Mouse (Mus musculus) ES-E14 (cell line): Measurements from ENCODE around the gene Vmn2r105. TPM values are rescaled to one million over a fixed set of nuclear protein-coding genes. Genes with fewer than 3 reads are reported as not detected.

ENCODE experiments used
- DNase-seq: peaks from one replicate; pipeline ENCODE4 v3.0.0-alpha.2; 2013; ENCODE audit warnings: low read depth, low spot score
- H3K27ac ChIP-seq: 2 replicates; pipeline ENCODE4 v1.5.1; 2012; ENCODE audit warnings: low read depth, mild to moderate bottlenecking, low read length, moderate library complexity, mixed read lengths; ENCODE audit not compliant: poor library complexity, insufficient read depth, severe bottlenecking
- H3K36me3 ChIP-seq: 2 replicates; pipeline ENCODE4 v1.6.1; 2012; ENCODE audit warnings: mild to moderate bottlenecking, low read length, moderate library complexity, mixed read lengths; ENCODE audit not compliant: control insufficient read depth, poor library complexity, insufficient read depth, severe bottlenecking
- H3K4me1 ChIP-seq, 2 experiments: fragments of 150-350 bp in 1 of 2; sonication (generic) in 1 of 2; 2 replicates each; pipeline ENCODE4 v1.6.1; 2012; ENCODE audit warnings: low read length in 2 of 2, mild to moderate bottlenecking in 1 of 2, mixed read lengths in 1 of 2; ENCODE audit not compliant: control insufficient read depth in 2 of 2, insufficient read depth in 2 of 2, poor library complexity in 1 of 2
- H3K4me3 ChIP-seq, 2 experiments: fragments of 150-350 bp in 1 of 2; sonication (generic) in 1 of 2; 2 replicates each; pipeline ENCODE4 v1.5.1; 2012; ENCODE audit warnings: low read length in 2 of 2, low read depth in 1 of 2, mild to moderate bottlenecking in 1 of 2, mixed read lengths in 1 of 2; ENCODE audit not compliant: insufficient read depth in 1 of 2, poor library complexity in 1 of 2, severe bottlenecking in 1 of 2
- H3K9ac ChIP-seq: 2 replicates; pipeline ENCODE4 v1.6.1; 2012; ENCODE audit warnings: low read depth, mild to moderate bottlenecking, low read length, mixed read lengths; ENCODE audit not compliant: poor library complexity, insufficient read depth, severe bottlenecking
- H3K9me3 ChIP-seq: fragments of 150-350 bp; sonication (generic); 2 replicates; pipeline ENCODE4 v1.6.1; 2012; ENCODE audit warnings: low read depth, mild to moderate bottlenecking, low read length; ENCODE audit not compliant: control insufficient read depth, insufficient read depth
- CHD2 ChIP-seq: IDR thresholded peaks from 2 replicates; pipeline ENCODE4 v1.6.1; 2014; ENCODE audit warnings: mild to moderate bottlenecking, low read depth, low read length, inconsistent platforms
- HCFC1 ChIP-seq: IDR thresholded peaks from 2 replicates; pipeline ENCODE4 v1.6.1; 2012; ENCODE audit warnings: low read length, inconsistent platforms, borderline replicate concordance; ENCODE audit not compliant: insufficient read depth
- MAFK ChIP-seq: IDR thresholded peaks from 2 replicates; pipeline ENCODE4 v1.6.1; 2014; ENCODE audit warnings: mild to moderate bottlenecking, low read depth, low read length, inconsistent platforms; ENCODE audit not compliant: insufficient read depth
- ZC3H11A ChIP-seq: IDR thresholded peaks from 2 replicates; pipeline ENCODE4 v1.6.1; 2012; ENCODE audit warnings: low read depth, mild to moderate bottlenecking, inconsistent platforms, low read length, borderline replicate concordance
- ZNF384 ChIP-seq: IDR thresholded peaks from 2 replicates; pipeline ENCODE4 v1.6.1; 2012; ENCODE audit warnings: low read depth, low read length, inconsistent platforms
- in situ Hi-C, 2 experiments: fragments of 600-800 bp; cut with MboI; formaldehyde crosslinking; loops; one replicate each; pipeline ENCODE4 v1.15.1; 2025; ENCODE audit warnings: low sequenced_read_pairs in 2 of 2, inconsistent platforms in 1 of 2; ENCODE audit not compliant: unreplicated experiment in 2 of 2
- total RNA-seq: library from RNA; depleted of rRNA; stranded (reverse); fragments of 300-350 nt; gene quantifications from 2 replicates; pipeline ENCODE4 v1.2.3, GENCODE M21; 2012; rRNA removed

The Vmn2r105 gene
- not detected in 2 replicates for total RNA-seq

DNA sequence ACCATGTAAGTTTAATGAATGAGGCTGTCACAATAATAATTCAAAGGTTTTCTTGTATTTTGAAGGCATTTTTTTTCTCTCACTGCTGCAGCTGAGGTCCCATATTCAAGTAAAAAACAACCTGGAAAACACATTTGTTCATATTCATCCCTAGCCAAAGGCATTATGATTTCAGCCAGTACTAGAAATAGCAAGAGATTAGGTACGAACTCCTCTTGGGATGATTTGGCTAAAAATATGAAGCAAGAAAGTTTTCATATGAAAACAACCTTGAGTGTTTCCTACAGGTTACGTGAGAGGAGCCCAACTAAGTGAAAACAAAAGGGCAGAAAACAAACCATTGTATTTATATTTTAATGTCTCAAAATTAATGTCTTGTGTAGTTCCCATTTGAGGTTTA, at the start of gene Vmn2r105:
TSS of gene Vmn2r105 (minus strand) at position 101 of the 400 bp plus-strand sequence.
- Histone ChIP-seq H3K27ac (no peak within 1 kb of the TSS), H3K4me3 (no peak within 1 kb of the TSS), H3K4me1 (no peaks in the 10 kb centered on the region), H3K36me3 (no peaks in the 10 kb centered on the region), H3K9ac (no peak within 1 kb of the TSS), H3K9me3 (no peaks in the 10 kb centered on the region)
- no peak for TF ChIP-seq CHD2
- no peak for TF ChIP-seq ZNF384
- no peak for TF ChIP-seq HCFC1
- TF ChIP-seq ZC3H11A = no peak
- TF ChIP-seq MAFK = no peak
- in situ Hi-C loops = no loop called here
- no peak for DNase-seq

DNA sequence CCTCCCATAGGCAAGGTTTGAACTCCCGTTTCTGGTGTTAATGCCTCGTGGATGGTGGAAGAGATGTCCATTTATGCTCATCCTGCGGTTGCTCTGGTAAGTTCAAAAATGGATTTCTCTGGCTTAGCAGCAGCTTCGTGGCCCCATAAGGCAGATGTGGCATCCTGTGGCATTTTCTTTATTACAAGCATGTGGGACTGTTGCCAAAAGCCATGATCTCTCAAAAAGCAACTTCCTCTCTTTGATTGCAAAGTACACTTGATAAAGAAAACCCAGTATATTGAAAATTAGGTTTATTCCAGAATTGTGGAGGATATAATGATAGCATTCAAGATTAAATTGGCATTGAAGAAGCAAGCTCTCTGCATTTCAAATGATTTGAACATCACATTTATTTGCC, 20.7 kb upstream of the Vmn2r105 start:
- Histone ChIP-seq H3K27ac (no peak overlapping the region), H3K9ac (no peak overlapping the region), H3K36me3 (no peaks in the 10 kb centered on the region), H3K4me1 (no peaks in the 10 kb centered on the region), H3K4me3 (no peak overlapping the region), H3K9me3 (no peaks in the 10 kb centered on the region)
- TF ChIP-seq ZNF384 = no peak
- TF ChIP-seq ZC3H11A = no peak
- TF ChIP-seq HCFC1 = no peak
- no peak for TF ChIP-seq CHD2
- TF ChIP-seq MAFK = no peak
- in situ Hi-C loops = no loop called here
- DNase-seq = no peak

DNA sequence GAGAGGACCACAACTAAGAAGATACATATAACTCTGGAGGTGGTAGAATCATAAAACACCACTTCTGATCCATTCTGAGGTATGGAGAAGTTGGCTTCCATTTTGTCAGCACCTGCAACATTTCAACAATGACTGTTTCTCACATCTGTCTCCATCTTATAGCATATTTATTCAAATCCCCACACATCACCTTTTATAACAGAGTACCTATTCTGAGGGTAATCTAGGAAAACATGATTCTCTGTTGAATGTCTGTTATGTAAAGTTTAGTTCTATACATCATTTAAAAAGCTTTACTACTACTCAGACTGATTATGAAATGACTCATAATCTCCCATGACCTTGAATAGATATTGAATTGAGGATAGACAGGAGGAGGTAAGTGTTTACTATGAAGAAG, 51.9 kb downstream of the Vmn2r105 start, which contains the start of gene Fpr-rs6:
TSS of gene Fpr-rs6 (minus strand) at position 101 of the 400 bp plus-strand sequence.
- in situ Hi-C loops = no loop called here
- TF ChIP-seq ZNF384 = no peak
- no peak for TF ChIP-seq HCFC1
- TF ChIP-seq CHD2 = no peak
- no peak for TF ChIP-seq ZC3H11A
- TF ChIP-seq MAFK = no peak
- H3K36me3 ChIP-seq = no peaks in the 10 kb centered on the region
- no peak within 1 kb of the TSS for H3K27ac ChIP-seq
- no peak within 1 kb of the TSS for H3K9ac ChIP-seq
- DNase-seq = no peak
- H3K4me3 ChIP-seq = no peak within 1 kb of the TSS
- H3K4me1 ChIP-seq = no peaks in the 10 kb centered on the region
- no peaks in the 10 kb centered on the region for H3K9me3 ChIP-seq

Other genes with a start within 250 kb of the Vmn2r105 start
- gene Vmn2r104, start 186.7 kb downstream of the Vmn2r105 start, total RNA-seq = not detected in 2 replicates
- gene Fpr-rs7, start 120.8 kb downstream of the Vmn2r105 start, total RNA-seq = not detected in 2 replicates
- not detected in 2 replicates for gene Fpr-rs6, start 52.0 kb downstream of the Vmn2r105 start, total RNA-seq
- not detected in 2 replicates for gene Vmn2r106, start 50.5 kb upstream of the Vmn2r105 start, total RNA-seq
- not detected in 2 replicates for gene Vmn2r107, start 110.2 kb upstream of the Vmn2r105 start, total RNA-seq
- gene Vmn1r224, start 179.1 kb upstream of the Vmn2r105 start, total RNA-seq = not detected in 2 replicates
- not detected in 2 replicates for gene Vmn2r108, start 246.3 kb upstream of the Vmn2r105 start, total RNA-seq